Mouse (Mus musculus) yolk sac, embryonic 10.5 days (tissue): ENCODE measurements around the gene Gm8369.
"Not testable (repeated sequence)": the region's sequence is repeated elsewhere in the genome, so short reads cannot be mapped to it uniquely, and the experiment has no call there.

ENCODE experiments used
- DNase-seq: peaks from one replicate; pipeline ENCODE4 v3.0.0-alpha.2; 2017; ENCODE audit warnings: low spot score

Gm8369 gene

GRCm38 (mm10) chr19:11516246-11516645 is 30.5 kb downstream of the Gm8369 start, which contains the start of gene Ms4a6b:
TSS of gene Ms4a6b (plus strand) at chr19:11516512.
- DNase-seq = no peak

- DNase-seq = no peak
These were observed 31.1 kb downstream of the Gm8369 start for GRCm38 (mm10) chr19:11516845-11517244.

GRCm38 (mm10) chr19:11517373-11517772 is 31.6 kb downstream of the Gm8369 start:
- not testable (repeated sequence) for DNase-seq

- not testable (repeated sequence) for DNase-seq
These were observed 32.6 kb downstream of the Gm8369 start for GRCm38 (mm10) chr19:11518356-11518755.

- no peak for DNase-seq
These were observed 34.4 kb downstream of the Gm8369 start for GRCm38 (mm10) chr19:11520146-11520545.

GRCm38 (mm10) chr19:11533421-11533820 is 47.7 kb downstream of the Gm8369 start:
- no peak for DNase-seq

- no peak for DNase-seq
These were observed 48.2 kb downstream of the Gm8369 start for GRCm38 (mm10) chr19:11533888-11534445.

GRCm38 (mm10) chr19:11536593-11536992 is 50.9 kb downstream of the Gm8369 start, which contains the start of gene Ms4a4d:
TSS of gene Ms4a4d (plus strand) at chr19:11536801.
- DNase-seq = no peak

- peak; percentile 4 for DNase-seq
These were observed 51.6 kb downstream of the Gm8369 start for GRCm38 (mm10) chr19:11537336-11537735.

GRCm38 (mm10) chr19:11540166-11540821 is 54.6 kb downstream of the Gm8369 start:
- not testable (repeated sequence) for DNase-seq

- not testable (repeated sequence) for DNase-seq
These were observed 58.6 kb downstream of the Gm8369 start for GRCm38 (mm10) chr19:11544383-11544782.

- DNase-seq = no peak
These were observed 62.2 kb downstream of the Gm8369 start for GRCm38 (mm10) chr19:11547911-11548310.

GRCm38 (mm10) chr19:11554726-11555125 is 69.0 kb downstream of the Gm8369 start:
- DNase-seq = no peak

GRCm38 (mm10) chr19:11559560-11559959 is 73.8 kb downstream of the Gm8369 start:
- DNase-seq = not testable (repeated sequence)
